Mouse (Mus musculus) CD8-positive naive resting alpha-beta T cell, adult 57 days (primary cell): Measurements from ENCODE around the gene Olfr411. TPM values are rescaled to one million over a fixed set of nuclear protein-coding genes. Genes with fewer than 3 reads are reported as not detected.

Experiments
- total RNA-seq: library from RNA; stranded (reverse); gene quantifications from one replicate; pipeline ENCODE4 v1.2.4, GENCODE M21; 2023

Gene Olfr411
- total RNA-seq, result not detected

DNA sequence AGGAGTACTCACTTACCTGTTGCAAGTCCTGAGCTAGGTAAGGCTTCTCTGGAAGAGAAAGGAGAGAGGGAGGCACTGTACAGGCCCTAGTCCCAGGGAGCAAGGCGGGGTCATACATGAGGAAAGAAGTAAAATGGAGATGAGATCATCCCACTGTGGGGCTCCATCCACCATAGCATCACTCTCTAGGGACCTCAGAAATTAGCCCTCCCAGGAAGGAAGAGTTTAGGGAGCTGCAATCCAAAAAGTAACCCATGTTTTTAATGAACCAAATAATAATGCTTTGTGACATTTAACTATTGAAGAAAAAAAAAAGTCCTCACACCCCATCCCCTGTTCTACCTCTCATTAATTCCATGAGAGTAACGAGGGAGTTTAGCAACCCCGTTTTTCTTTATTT, at the start of gene Olfr411:
Olfr411 (minus strand) TSS at position 101 of the 400 bp plus-strand sequence.

DNA sequence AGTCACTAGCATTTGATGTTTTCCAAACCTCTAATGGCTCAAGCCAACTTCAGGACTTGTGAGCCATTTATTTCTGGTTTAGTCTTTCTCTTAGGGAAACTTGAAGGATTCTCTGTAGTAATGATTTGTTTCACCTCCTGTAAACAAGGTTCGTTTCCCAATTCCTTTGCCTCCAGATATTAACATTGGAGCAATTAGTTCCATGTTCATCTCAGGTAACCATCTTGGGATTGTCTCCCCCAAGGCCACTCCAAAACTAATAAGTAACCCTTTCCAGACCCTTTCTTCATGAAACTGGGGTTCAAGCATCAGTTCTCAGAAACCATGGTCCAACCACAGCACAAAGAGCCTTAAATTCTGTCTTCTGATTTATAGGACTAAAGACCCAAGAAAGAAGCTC, 9.3 kb upstream of the Olfr411 start, which contains the start of gene Olfr412:
Olfr412 (plus strand) TSS at position 301 of the 400 bp plus-strand sequence.

DNA sequence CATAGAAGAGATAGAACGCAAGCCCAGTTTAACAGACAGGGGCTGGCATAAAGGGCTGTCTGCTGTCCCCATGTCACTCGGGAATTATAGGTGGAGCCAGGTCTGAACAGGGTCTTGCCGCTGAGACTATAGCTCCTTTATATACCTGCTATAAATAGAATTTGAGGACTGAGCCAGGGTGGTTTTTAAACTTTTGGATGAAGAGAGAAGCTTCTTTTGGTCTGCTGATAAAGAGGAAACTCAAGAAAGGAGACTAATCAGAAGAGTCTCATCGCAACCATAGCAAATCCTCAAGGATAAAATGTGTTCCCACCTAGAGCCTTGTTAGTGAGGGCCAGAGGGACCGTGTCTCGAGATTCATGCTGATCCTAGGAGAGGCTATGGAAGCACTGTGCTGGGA, 14.5 kb downstream of the Olfr411 start, which contains the start of gene Olfr410:
Olfr410 (minus strand) TSS at position 101 of the 400 bp plus-strand sequence.

Other genes with a start within 250 kb of the Olfr411 start
- not detected for gene Olfr401, start 238.9 kb downstream of the Olfr411 start, total RNA-seq
- not detected for gene Olfr402, start 199.1 kb downstream of the Olfr411 start, total RNA-seq
- gene Olfr403, start 166.4 kb downstream of the Olfr411 start, total RNA-seq, result not detected
- not detected for gene Olfr43, start 141.3 kb downstream of the Olfr411 start, total RNA-seq
- gene Olfr406, start 92.8 kb downstream of the Olfr411 start, total RNA-seq, result not detected
- not detected for gene Olfr59, start 68.9 kb downstream of the Olfr411 start, total RNA-seq
- gene Olfr410, start 14.6 kb downstream of the Olfr411 start, total RNA-seq, result not detected
- not detected for gene Olfr412, start 9.4 kb upstream of the Olfr411 start, total RNA-seq